Mouse (Mus musculus): ENCODE measurements around the gene Crlf3. TPM values are rescaled to one million over a fixed set of nuclear protein-coding genes. Genes with fewer than 3 reads are reported as not detected.

The Crlf3 gene
- polyA plus RNA-seq, 1 experiment = 9.2 TPM

- WGBS = 5% methylated on average over 57 of the region's 57 CpGs
- Histone ChIP-seq H3K36me3 (ENCODE audit: control insufficient read depth, insufficient read depth, low read length) (no peaks in the 10 kb centered on the region), H3K4me3 (ENCODE audit: insufficient read depth, low read depth, low read length) (peak within 1 kb of the TSS; percentile 78), H3K4me1 (ENCODE audit: control insufficient read depth, insufficient read depth, low read length) (no peaks in the 10 kb centered on the region), H3K27me3 (replicated peaks; ENCODE audit: control insufficient read depth, insufficient read depth, low read length) (no peaks in the 10 kb centered on the region), H3K27ac (ENCODE audit: insufficient read depth, low read depth, low read length) (no peak within 1 kb of the TSS)
- no peak for TF ChIP-seq CTCF (conservative IDR thresholded peaks at IDR 0.05; ENCODE audit: insufficient read depth, insufficient read length, low read depth, low read length)
- no peak for TF ChIP-seq POLR2A (IDR thresholded peaks at IDR 0.05; ENCODE audit: low read depth, low read length)
- peak; percentile 93 for DNase-seq
Observed at GRCm38 (mm10) chr11:80088917-80089816, 8.4 kb upstream of the Crlf3 start, which contains the start of gene Atad5. TSS of gene Atad5 (plus strand) at chr11:80089400.

DNA sequence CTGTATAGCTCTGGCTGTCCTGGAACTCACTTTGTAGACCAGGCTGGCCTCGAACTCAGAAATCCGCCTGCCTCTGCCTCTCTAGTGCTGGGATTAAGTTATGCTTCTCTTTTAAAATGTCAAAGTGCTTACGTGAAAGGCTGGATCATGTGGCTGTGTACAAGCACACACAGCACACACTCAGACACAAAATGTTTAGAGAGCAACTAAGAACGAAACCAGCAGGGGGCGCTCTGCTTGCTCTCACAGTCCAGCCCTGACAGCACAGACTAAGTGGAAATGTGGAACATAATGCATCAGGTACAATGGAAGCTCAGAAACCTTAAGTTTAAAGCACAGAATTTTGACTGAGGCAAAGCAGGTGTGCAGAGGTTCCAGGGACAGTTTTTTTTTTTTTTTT is 6.1 kb upstream of the Crlf3 start:
- Histone ChIP-seq H3K27me3 (replicated peaks; ENCODE audit: control insufficient read depth, insufficient read depth, low read length) (no peaks in the 10 kb centered on the region), H3K4me1 (ENCODE audit: control insufficient read depth, insufficient read depth, low read length) (no peaks in the 10 kb centered on the region), H3K27ac (ENCODE audit: insufficient read depth, low read depth, low read length) (no peak overlapping the region), H3K36me3 (ENCODE audit: control insufficient read depth, insufficient read depth, low read length) (no peaks in the 10 kb centered on the region), H3K4me3 (ENCODE audit: insufficient read depth, low read depth, low read length) (no peak overlapping the region)
- DNase-seq = peak; percentile 92
- 7% methylated on average over 5 of the region's 5 CpGs for WGBS
- TF ChIP-seq CTCF (conservative IDR thresholded peaks at IDR 0.05; ENCODE audit: insufficient read depth, insufficient read length, low read depth, low read length) (peak; percentile 96), POLR2A (IDR thresholded peaks at IDR 0.05; ENCODE audit: low read depth, low read length) (no peak)

- no peaks in the 10 kb centered on the region for H3K27me3 ChIP-seq (replicated peaks; ENCODE audit: control insufficient read depth, insufficient read depth, low read length)
- no peak overlapping the region for H3K4me3 ChIP-seq (ENCODE audit: insufficient read depth, low read depth, low read length)
- TF ChIP-seq CTCF (conservative IDR thresholded peaks at IDR 0.05; ENCODE audit: insufficient read depth, insufficient read length, low read depth, low read length) = no peak
- no peak for TF ChIP-seq POLR2A (IDR thresholded peaks at IDR 0.05; ENCODE audit: low read depth, low read length)
- DNase-seq = no peak
- 80% methylated on average over 6 of the region's 6 CpGs for whole genome bisulfite sequencing
- H3K4me1 ChIP-seq (ENCODE audit: control insufficient read depth, insufficient read depth, low read length) = no peaks in the 10 kb centered on the region; the same call in 1 of the 2 replicates
- no peaks in the 10 kb centered on the region for H3K36me3 ChIP-seq (ENCODE audit: control insufficient read depth, insufficient read depth, low read length)
- no peak overlapping the region for H3K27ac ChIP-seq (ENCODE audit: insufficient read depth, low read depth, low read length)
Observed at GRCm38 (mm10) chr11:80085356-80086055, 4.7 kb upstream of the Crlf3 start.

DNA sequence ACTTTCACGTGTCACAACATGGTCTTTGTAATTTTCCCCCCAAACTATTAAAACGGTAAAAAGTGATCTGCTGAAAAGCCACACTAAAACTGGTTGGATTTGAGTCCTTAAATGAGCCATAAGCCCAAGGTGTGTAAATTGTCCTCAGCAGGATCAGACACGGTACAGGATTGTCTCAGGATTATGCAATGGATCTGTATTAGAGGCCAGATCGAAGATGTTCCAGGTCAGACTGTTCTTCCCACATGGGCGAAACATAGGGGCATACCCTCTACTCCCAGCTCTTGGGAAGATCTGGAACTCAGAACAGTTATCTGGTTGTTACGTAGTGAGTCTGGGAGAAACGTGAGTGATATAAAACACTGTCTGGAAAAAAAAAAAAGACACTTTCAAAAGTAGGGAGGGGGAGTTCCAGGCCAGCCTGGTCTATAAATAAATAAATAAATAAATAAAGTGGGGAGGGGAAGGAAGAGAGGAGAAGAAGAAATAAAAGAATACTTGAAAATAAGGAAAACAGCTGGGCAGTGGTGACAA is 1.1 kb upstream of the Crlf3 start:
- H3K27ac ChIP-seq (ENCODE audit: insufficient read depth, low read depth, low read length) = no peak overlapping the region

GRCm38 (mm10) chr11:80080381-80080825 is 388 bp downstream of the Crlf3 start:
- peak overlapping the region; percentile 84 for H3K4me3 ChIP-seq (ENCODE audit: insufficient read depth, low read depth, low read length)
- TF ChIP-seq POLR2A (IDR thresholded peaks at IDR 0.05; ENCODE audit: low read depth, low read length) (no peak), CTCF (conservative IDR thresholded peaks at IDR 0.05; ENCODE audit: insufficient read depth, insufficient read length, low read depth, low read length) (no peak)
- peak; percentile 19 for DNase-seq
- H3K4me1 ChIP-seq (ENCODE audit: control insufficient read depth, insufficient read depth, low read length) = no peaks in the 10 kb centered on the region; the same call in 1 of the 2 replicates
- H3K27me3 ChIP-seq (replicated peaks; ENCODE audit: control insufficient read depth, insufficient read depth, low read length) = no peaks in the 10 kb centered on the region
- H3K27ac ChIP-seq (ENCODE audit: insufficient read depth, low read depth, low read length) = peak overlapping the region; percentile 71
- WGBS = under 1% methylated on average over 32 of the region's 32 CpGs
- H3K36me3 ChIP-seq (ENCODE audit: control insufficient read depth, insufficient read depth, low read length) = no peaks in the 10 kb centered on the region

More for the DNA sequence above, 1.1 kb upstream of the Crlf3 start:
- no peaks in the 10 kb centered on the region for H3K27me3 ChIP-seq (replicated peaks; ENCODE audit: control insufficient read depth, insufficient read depth, low read length)
- DNase-seq = no peak
- no peak overlapping the region for H3K4me3 ChIP-seq (ENCODE audit: insufficient read depth, low read depth, low read length)
- no peak for TF ChIP-seq POLR2A (IDR thresholded peaks at IDR 0.05; ENCODE audit: low read depth, low read length)
- no peak for TF ChIP-seq CTCF (conservative IDR thresholded peaks at IDR 0.05; ENCODE audit: insufficient read depth, insufficient read length, low read depth, low read length)
- 88% methylated on average over 7 of the region's 7 CpGs for WGBS
- no peaks in the 10 kb centered on the region; the same call in 1 of the 2 replicates for H3K4me1 ChIP-seq (ENCODE audit: control insufficient read depth, insufficient read depth, low read length)
- no peaks in the 10 kb centered on the region for H3K36me3 ChIP-seq (ENCODE audit: control insufficient read depth, insufficient read depth, low read length)

- H3K4me1 ChIP-seq (ENCODE audit: control insufficient read depth, insufficient read depth, low read length) = no peaks in the 10 kb centered on the region; the same call in 1 of the 2 replicates
- H3K27me3 ChIP-seq (replicated peaks; ENCODE audit: control insufficient read depth, insufficient read depth, low read length) = no peaks in the 10 kb centered on the region
- no peak overlapping the region for H3K27ac ChIP-seq (ENCODE audit: insufficient read depth, low read depth, low read length)
- DNase-seq = no peak
- 74% methylated on average over 6 of the region's 6 CpGs for WGBS
- no peaks in the 10 kb centered on the region for H3K36me3 ChIP-seq (ENCODE audit: control insufficient read depth, insufficient read depth, low read length)
- no peak for TF ChIP-seq CTCF (conservative IDR thresholded peaks at IDR 0.05; ENCODE audit: insufficient read depth, insufficient read length, low read depth, low read length)
- no peak for TF ChIP-seq POLR2A (IDR thresholded peaks at IDR 0.05; ENCODE audit: low read depth, low read length)
- H3K4me3 ChIP-seq (ENCODE audit: insufficient read depth, low read depth, low read length) = peak overlapping the region; percentile 84; the same call in 1 of the 2 replicates
Observed at GRCm38 (mm10) chr11:80079751-80080150, 1.0 kb downstream of the Crlf3 start.

Measured in kidney, adult 2 months (tissue).